Mouse (Mus musculus): ENCODE measurements around the gene Grasp.

DNA sequence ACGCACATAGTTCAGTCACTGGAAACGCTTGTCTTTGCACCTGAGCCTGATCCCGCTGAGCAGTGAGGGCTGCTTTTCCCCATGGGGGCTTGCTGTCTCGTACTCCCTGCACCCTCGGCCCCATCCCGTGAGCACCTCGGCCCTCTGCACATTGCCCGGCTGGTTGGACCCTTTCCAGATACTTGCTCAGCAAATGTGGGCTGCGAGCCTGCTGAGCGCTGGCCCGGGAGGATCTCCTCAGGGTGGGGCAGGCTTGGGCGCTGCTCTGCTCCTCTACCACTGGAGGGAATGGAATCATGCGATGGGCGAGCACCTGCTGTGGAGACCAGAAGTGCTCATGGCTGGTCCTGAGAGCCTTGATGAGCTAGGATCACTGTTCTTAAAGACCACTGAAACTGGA is 11.6 kb upstream of the Grasp start:
- no peak for TF ChIP-seq SRF (IDR thresholded peaks at IDR 0.05; ENCODE audit: control insufficient read depth, insufficient read length, low read depth)
- TF ChIP-seq TCF12 (IDR thresholded peaks at IDR 0.05; ENCODE audit: insufficient read depth, poor library complexity, severe bottlenecking): no peak
- TF ChIP-seq POLR2A (IDR thresholded peaks at IDR 0.05; ENCODE audit: insufficient read length, low read depth): no peak
- TF ChIP-seq USF1 (IDR thresholded peaks at IDR 0.05; ENCODE audit: low read depth): no peak
- TF ChIP-seq MAX (IDR thresholded peaks at IDR 0.05; ENCODE audit: low read depth): no peak
- TF ChIP-seq TCF3 (IDR thresholded peaks at IDR 0.05; ENCODE audit: insufficient read length, low read depth): no peak
- TF ChIP-seq E2F4 (IDR thresholded peaks at IDR 0.05; ENCODE audit: insufficient read depth): no peak
- no peak for TF ChIP-seq CEBPB (IDR thresholded peaks at IDR 0.05; ENCODE audit: insufficient read depth, poor library complexity, severe bottlenecking)
- peak in 2 of 3 experiments; percentile 30 to 69 for TF ChIP-seq MYOG (IDR thresholded peaks at IDR 0.05; ENCODE audit: control insufficient read depth in 1 of 3, insufficient read depth in 1 of 3, insufficient read length in 2 of 3, low read depth in 2 of 3)
